Mouse (Mus musculus) embryonic facial prominence, embryonic 14.5 days (tissue): ENCODE measurements around the gene Timm10b. TPM values are rescaled to one million over a fixed set of nuclear protein-coding genes. Genes with fewer than 3 reads are reported as not detected.

Experiments used
- ATAC-seq: fragments of 200-750 bp; cut with Nextera tagmentation; 2 replicates; pipeline ENCODE4 v1.8.0; 2017; ENCODE audit warnings: low read depth, moderate number of reproducible peaks, moderate TSS enrichment
- DNase-seq: peaks from one replicate; pipeline ENCODE4 v3.0.0-alpha.2; 2015; ENCODE audit warnings: low spot score
- H3K27ac ChIP-seq: fragments of 300-500 bp; sonication (generic); replicated peaks from 2 replicates; pipeline ENCODE4 v1.5.1; 2014; ENCODE audit warnings: low read depth, mild to moderate bottlenecking, low read length, moderate library complexity
- H3K27me3 ChIP-seq: fragments of 300-500 bp; sonication (generic); replicated peaks from 2 replicates; pipeline ENCODE4 v1.6.1; 2014; ENCODE audit warnings: low read length; ENCODE audit not compliant: control insufficient read depth, insufficient read depth
- H3K36me3 ChIP-seq: fragments of 300-500 bp; sonication (generic); 2 replicates; pipeline ENCODE4 v1.6.1; 2014; ENCODE audit warnings: low read length, mixed read lengths; ENCODE audit not compliant: control insufficient read depth, insufficient read depth
- H3K4me1 ChIP-seq: fragments of 300-500 bp; sonication (generic); 2 replicates; pipeline ENCODE4 v1.6.1; 2014; ENCODE audit warnings: antibody characterized with exemption, low read length; ENCODE audit not compliant: control insufficient read depth, insufficient read depth
- H3K4me2 ChIP-seq: fragments of 300-500 bp; sonication (generic); 2 replicates; pipeline ENCODE4 v1.6.1; 2014; ENCODE audit warnings: low read depth, mild to moderate bottlenecking, low read length, moderate library complexity, mixed read lengths
- H3K4me3 ChIP-seq: fragments of 300-500 bp; sonication (generic); 2 replicates; pipeline ENCODE4 v1.5.1; 2014; ENCODE audit warnings: low read depth, mild to moderate bottlenecking, low read length
- H3K9ac ChIP-seq: fragments of 300-500 bp; sonication (generic); 2 replicates; pipeline ENCODE4 v1.6.1; 2014; ENCODE audit warnings: low read depth, mild to moderate bottlenecking, low read length, moderate library complexity, mixed read lengths
- H3K9me3 ChIP-seq: fragments of 300-500 bp; sonication (generic); 2 replicates; pipeline ENCODE4 v1.6.1; 2016; ENCODE audit warnings: low read length; ENCODE audit not compliant: control insufficient read depth
- WGBS: fragments of 180-500 bp; shearing (Covaris S2); extraction: QIAGEN DNeasy Blood & Tissue Kit; methylation state at CpG from one replicate; pipeline ENCODE4 v1.1.7; 2014; 5-methylcytosine and 5-hydroxymethylcytosine counted together
- polyA plus RNA-seq: library from polyadenylated mRNA; unstranded; fragments of >200 nt; fragmentation: Nextera tagmentation; extraction: Ambion mirVana; gene quantifications from 2 replicates; pipeline ENCODE4 v1.2.1, GENCODE M21; 2014

The Timm10b gene
- polyA plus RNA-seq, 1 experiment from 2014 or later = 216 TPM

- no peak for ATAC-seq
- Histone ChIP-seq H3K27ac (peak overlapping the region; percentile 81; the same call in 1 of the 2 replicates), H3K4me3 (peak overlapping the region; percentile 92), H3K27me3 (no peaks in the 10 kb centered on the region), H3K9ac (peak overlapping the region; percentile 85; the same call in 1 of the 2 replicates), H3K4me1 (no peaks in the 10 kb centered on the region), H3K36me3 (peaks cover 35% of the 10 kb centered on the region), H3K9me3 (no peaks in the 10 kb centered on the region), H3K4me2 (peak overlapping the region; percentile 83)
- DNase-seq = no peak
- 54% methylated on average over 9 of the region's 9 CpGs for WGBS
Measured at GRCm38 (mm10) chr7:105634272-105634920, 5.5 kb upstream of the Timm10b start.

GRCm38 (mm10) chr7:105635726-105636125, 4.1 kb upstream of the Timm10b start:
- H3K4me1 ChIP-seq = no peaks in the 10 kb centered on the region
- DNase-seq (no peak), ATAC-seq (no peak)
- H3K9ac ChIP-seq = no peak overlapping the region
- 100% methylated on average over 2 of the region's 2 CpGs for WGBS
- no peak overlapping the region for H3K27ac ChIP-seq
- no peaks in the 10 kb centered on the region for H3K27me3 ChIP-seq
- H3K36me3 ChIP-seq = peaks cover 35% of the 10 kb centered on the region
- no peaks in the 10 kb centered on the region for H3K9me3 ChIP-seq
- H3K4me3 ChIP-seq = no peak overlapping the region
- H3K4me2 ChIP-seq = no peak overlapping the region

- no peak overlapping the region for H3K27ac ChIP-seq
- peak overlapping the region; percentile 96; the same call in 1 of the 2 replicates for H3K4me2 ChIP-seq
- DNase-seq (no peak), ATAC-seq (no peak)
- no peak overlapping the region for H3K9ac ChIP-seq
- WGBS = 95% methylated on average over 6 of the region's 6 CpGs
- H3K27me3 ChIP-seq = no peaks in the 10 kb centered on the region
- H3K4me1 ChIP-seq = peaks cover 4% of the 10 kb centered on the region; the same call in 1 of the 2 replicates
- no peak overlapping the region for H3K4me3 ChIP-seq
- H3K9me3 ChIP-seq = no peaks in the 10 kb centered on the region
- peaks cover 46% of the 10 kb centered on the region for H3K36me3 ChIP-seq
Measured at GRCm38 (mm10) chr7:105638776-105639175, 1.1 kb upstream of the Timm10b start.

- no peaks in the 10 kb centered on the region for H3K9me3 ChIP-seq
- no peak overlapping the region for H3K27ac ChIP-seq
- peak overlapping the region; percentile 96 for H3K4me2 ChIP-seq
- WGBS = 73% methylated on average over 9 of the region's 9 CpGs
- H3K4me3 ChIP-seq = peak overlapping the region; percentile 92
- H3K27me3 ChIP-seq = no peaks in the 10 kb centered on the region
- DNase-seq (no peak), ATAC-seq (no peak)
- peaks cover 4% of the 10 kb centered on the region; the same call in 1 of the 2 replicates for H3K4me1 ChIP-seq
- H3K9ac ChIP-seq = peak overlapping the region; percentile 93
- H3K36me3 ChIP-seq = peaks cover 50% of the 10 kb centered on the region
Measured at GRCm38 (mm10) chr7:105639304-105639703, 552 bp upstream of the Timm10b start.

- Histone ChIP-seq H3K4me3 (peak within 1 kb of the TSS; percentile 92), H3K9ac (peak within 1 kb of the TSS; percentile 93), H3K9me3 (no peaks in the 10 kb centered on the region), H3K27me3 (no peaks in the 10 kb centered on the region), H3K4me2 (peak within 1 kb of the TSS; percentile 96), H3K27ac (peak within 1 kb of the TSS; percentile 88), H3K36me3 (peaks cover 48% of the 10 kb centered on the region), H3K4me1 (peaks cover 4% of the 10 kb centered on the region; the same call in 1 of the 2 replicates)
- ATAC-seq = peak; percentile 97
- peak; percentile 99 for DNase-seq
- 1% methylated on average over 26 of the region's 45 CpGs for WGBS
Measured at GRCm38 (mm10) chr7:105640233-105640893, 507 bp downstream of the Timm10b start, which contains the start of the genes Arfip2 and Gm45799. TSS of gene Arfip2 (minus strand) at chr7:105640416. TSS of gene Gm45799 (plus strand) at chr7:105640552.

GRCm38 (mm10) chr7:105640894-105641255, 1.0 kb downstream of the Timm10b start:
- Histone ChIP-seq H3K27ac (peak overlapping the region; percentile 88), H3K4me3 (peak overlapping the region; percentile 92), H3K9ac (peak overlapping the region; percentile 93), H3K27me3 (no peaks in the 10 kb centered on the region), H3K9me3 (no peaks in the 10 kb centered on the region), H3K36me3 (peaks cover 43% of the 10 kb centered on the region), H3K4me1 (peaks cover 4% of the 10 kb centered on the region; the same call in 1 of the 2 replicates), H3K4me2 (peak overlapping the region; percentile 96)
- DNase-seq = no peak
- ATAC-seq = peak; percentile 21
- WGBS = 0% methylated on average over 18 of the region's 18 CpGs

- H3K4me1 ChIP-seq = peaks cover 4% of the 10 kb centered on the region; the same call in 1 of the 2 replicates
- ATAC-seq (no peak), DNase-seq (no peak)
- no peak overlapping the region for H3K27ac ChIP-seq
- H3K27me3 ChIP-seq = no peaks in the 10 kb centered on the region
- H3K9ac ChIP-seq = no peak overlapping the region
- WGBS = 47% methylated on average over 3 of the region's 3 CpGs
- peak overlapping the region; percentile 96; the same call in 1 of the 2 replicates for H3K4me2 ChIP-seq
- peaks cover 32% of the 10 kb centered on the region for H3K36me3 ChIP-seq
- H3K9me3 ChIP-seq = no peaks in the 10 kb centered on the region
- 0 out of 2 replicates have a peak overlapping the region, but pooled peaks have one; percentile 92 for H3K4me3 ChIP-seq
Measured at GRCm38 (mm10) chr7:105641936-105642335, 2.1 kb downstream of the Timm10b start.

GRCm38 (mm10) chr7:105650639-105651435, 11.0 kb downstream of the Timm10b start, which contains the start of gene Dnhd1:
TSS of gene Dnhd1 (plus strand) at chr7:105650827.
- H3K4me1 ChIP-seq = no peaks in the 10 kb centered on the region
- peak within 1 kb of the TSS; percentile 54 for H3K9ac ChIP-seq
- under 1% methylated on average over 15 of the region's 17 CpGs for WGBS

More at GRCm38 (mm10) chr7:105650639-105651435, 11.0 kb downstream of the Timm10b start, which contains the start of gene Dnhd1:
- peak; percentile 96 for ATAC-seq
- Histone ChIP-seq H3K4me2 (peak within 1 kb of the TSS; percentile 74), H3K4me3 (peak within 1 kb of the TSS; percentile 44), H3K9me3 (no peaks in the 10 kb centered on the region), H3K36me3 (0 out of 2 replicates have a peak, but pooled peaks cover 4% of the 10 kb centered on the region), H3K27ac (peak within 1 kb of the TSS; percentile 70), H3K27me3 (no peaks in the 10 kb centered on the region)
- DNase-seq = peak; percentile 89
